Comparison of ENCODE assay signal across 19 mouse cellular contexts in the genomic region with DNA sequence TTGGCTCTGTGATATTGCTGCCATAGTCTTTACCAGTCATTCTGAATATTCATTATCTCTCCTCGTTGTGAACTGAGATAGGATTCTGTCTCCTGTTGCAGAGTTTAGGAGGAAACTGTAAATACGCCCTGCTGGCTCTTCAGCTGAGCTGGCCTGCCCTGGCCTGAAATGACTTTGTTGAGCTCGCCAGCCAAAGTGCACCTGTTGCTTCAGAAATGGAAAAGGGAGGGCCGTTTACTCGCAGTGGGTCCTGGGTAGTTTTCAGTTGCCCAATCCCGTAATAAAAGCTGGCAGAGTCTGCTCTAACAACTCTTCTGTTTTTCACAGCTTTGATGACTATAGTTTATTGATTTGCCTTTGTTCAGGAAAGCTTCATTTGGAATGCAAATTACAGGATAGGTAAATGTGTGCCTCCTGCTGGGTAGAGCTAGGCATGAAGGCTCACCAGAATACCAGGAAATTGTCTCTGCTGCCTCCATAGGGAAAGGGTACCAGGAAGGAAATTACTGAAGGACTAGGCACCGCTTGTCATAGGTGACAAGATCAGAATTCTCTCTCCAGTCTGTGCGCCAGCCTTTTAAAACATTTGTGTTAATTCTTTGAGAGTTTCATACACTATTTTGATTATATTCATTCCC. TPM values are rescaled to one million over a fixed set of nuclear protein-coding genes. Genes with fewer than 3 reads are reported as not detected.
DNase-seq lines count a peak whose midpoint lies in the region; ATAC-seq and TF ChIP-seq lines count a peak whose summit lies in the region.
"Had no signal": no experiment of that assay in that cellular context is flagged by ENCODE, and none has a peak within 500 bp of the region (broad histone marks: within the 10 kb centered on the region; RNA-seq: fewer than 3 reads in every experiment).

No protein-coding gene starts in this region.

- no peak for ATAC-seq in forebrain, embryonic 11.5 days (replicated peaks; ENCODE audit: low FRiP score)
- ATAC-seq in forebrain, embryonic 12.5 days (ENCODE audit: low FRiP score): no peak
- ATAC-seq in liver, postnatal 0 days: peak; percentile 92
- no peak for ATAC-seq in liver, embryonic 12.5 days
- no peak for ATAC-seq in stomach, postnatal 0 days (ENCODE audit: low FRiP score, low TSS enrichment)

- DNase-seq in forebrain, embryonic 11.5 days (ENCODE audit: low spot score): peak; percentile 37
- peak; percentile 51 for DNase-seq in liver, postnatal 0 days
- peak; percentile 88 for DNase-seq in large intestine, adult 2 months (ENCODE audit: low read depth, low spot score)
- no peak for DNase-seq in stomach, postnatal 0 days (ENCODE audit: low spot score)
- no peak for DNase-seq in right cerebral cortex, postnatal 25 days
- DNase-seq in kidney, adult 11 months: no peak
- DNase-seq: adrenal gland, postnatal 25 days; cerebellum, adult 9-11 months; heart, adult 18-20 months; kidney, adult 8-10 months; spleen, adult 18-20 months; thymus, postnatal 36 days had no signal

- H3K9me3 ChIP-seq in forebrain, embryonic 11.5 days (ENCODE audit: control insufficient read depth, low read length): no peaks in the 10 kb centered on the region
- no peaks in the 10 kb centered on the region for H3K9me3 ChIP-seq in forebrain, embryonic 12.5 days
- no peaks in the 10 kb centered on the region for H3K9me3 ChIP-seq in liver, postnatal 0 days (ENCODE audit: low read length)
- no peaks in the 10 kb centered on the region for H3K9me3 ChIP-seq in liver, embryonic 12.5 days (replicated peaks)
- no peaks in the 10 kb centered on the region for H3K9me3 ChIP-seq in stomach, postnatal 0 days (ENCODE audit: control insufficient read depth, low read length)
- H3K9me3 ChIP-seq: midbrain, embryonic 10.5 days; neural tube, embryonic 15.5 days had no signal

- no peaks in the 10 kb centered on the region for H3K36me3 ChIP-seq in forebrain, embryonic 11.5 days (ENCODE audit: control insufficient read depth, insufficient read depth, low read length)
- peaks cover 17% of the 10 kb centered on the region for H3K36me3 ChIP-seq in forebrain, embryonic 12.5 days (replicated peaks)
- peaks cover 4% of the 10 kb centered on the region; the same call in 1 of the 2 replicates for H3K36me3 ChIP-seq in liver, postnatal 0 days (replicated peaks; ENCODE audit: insufficient read depth, low read length)
- no peaks in the 10 kb centered on the region for H3K36me3 ChIP-seq in liver, embryonic 12.5 days
- no peaks in the 10 kb centered on the region for H3K36me3 ChIP-seq in stomach, postnatal 0 days (ENCODE audit: control insufficient read depth, insufficient read depth, low read length)

- H3K4me2 ChIP-seq in forebrain, embryonic 11.5 days (ENCODE audit: low read depth, low read length, severe bottlenecking): no peak overlapping the region
- H3K4me2 ChIP-seq in forebrain, embryonic 12.5 days: no peak overlapping the region
- H3K4me2 ChIP-seq in liver, postnatal 0 days (ENCODE audit: low read depth, low read length): no peak overlapping the region
- no peak overlapping the region for H3K4me2 ChIP-seq in liver, embryonic 12.5 days
- no peak overlapping the region for H3K4me2 ChIP-seq in stomach, postnatal 0 days (replicated peaks; ENCODE audit: low read depth)
- H3K4me2 ChIP-seq: hindbrain, embryonic 14.5 days; neural tube, embryonic 15.5 days had no signal

- H3K4me3 ChIP-seq in forebrain, embryonic 11.5 days (ENCODE audit: low read depth, low read length): no peak overlapping the region
- no peak overlapping the region for H3K4me3 ChIP-seq in forebrain, embryonic 12.5 days (replicated peaks)
- no peak overlapping the region for H3K4me3 ChIP-seq in liver, postnatal 0 days (ENCODE audit: low read depth, low read length)
- no peak overlapping the region for H3K4me3 ChIP-seq in liver, embryonic 12.5 days
- no peak overlapping the region for H3K4me3 ChIP-seq in stomach, postnatal 0 days (ENCODE audit: low read depth, low read length)
- H3K4me3 ChIP-seq: midbrain, embryonic 10.5 days; neural tube, embryonic 15.5 days had no signal

- no peaks in the 10 kb centered on the region for H3K4me1 ChIP-seq in forebrain, embryonic 11.5 days (replicated peaks; ENCODE audit: control insufficient read depth, insufficient read depth, low read length)
- no peaks in the 10 kb centered on the region; the same call in 1 of the 2 replicates for H3K4me1 ChIP-seq in forebrain, embryonic 12.5 days
- H3K4me1 ChIP-seq in liver, postnatal 0 days (ENCODE audit: insufficient read depth): no peaks in the 10 kb centered on the region
- H3K4me1 ChIP-seq in liver, embryonic 12.5 days: peaks cover 8% of the 10 kb centered on the region
- peaks cover 4% of the 10 kb centered on the region; the same call in 1 of the 2 replicates for H3K4me1 ChIP-seq in stomach, postnatal 0 days (replicated peaks; ENCODE audit: control insufficient read depth, insufficient read depth)
- H3K4me1 ChIP-seq: midbrain, embryonic 10.5 days had no signal

- 0 out of 2 replicates have a peak, but pooled peaks have one; percentile 11 for TF ChIP-seq CTCF in liver, postnatal 0 days (IDR thresholded peaks at IDR 0.05; ENCODE audit: low read depth)
- peak; percentile 40 for TF ChIP-seq CTCF in stomach, postnatal 0 days (IDR thresholded peaks at IDR 0.05; ENCODE audit: low read depth)

- no peaks in the 10 kb centered on the region for H3K27me3 ChIP-seq in forebrain, embryonic 11.5 days (ENCODE audit: control insufficient read depth, insufficient read depth, low read length)
- H3K27me3 ChIP-seq in forebrain, embryonic 12.5 days: no peaks in the 10 kb centered on the region
- H3K27me3 ChIP-seq in liver, postnatal 0 days (ENCODE audit: insufficient read depth, low read length): no peaks in the 10 kb centered on the region
- no peaks in the 10 kb centered on the region for H3K27me3 ChIP-seq in liver, embryonic 12.5 days (replicated peaks)
- H3K27me3 ChIP-seq in stomach, postnatal 0 days (ENCODE audit: control insufficient read depth, insufficient read depth, low read length): no peaks in the 10 kb centered on the region
- H3K27me3 ChIP-seq: neural tube, embryonic 15.5 days had no signal

- H3K27ac ChIP-seq in forebrain, embryonic 11.5 days (ENCODE audit: low read depth, low read length): no peak overlapping the region
- no peak overlapping the region for H3K27ac ChIP-seq in forebrain, embryonic 12.5 days
- peak overlapping the region; percentile 31; the same call in 1 of the 2 replicates for H3K27ac ChIP-seq in liver, postnatal 0 days (ENCODE audit: low read depth)
- no peak overlapping the region for H3K27ac ChIP-seq in liver, embryonic 12.5 days
- H3K27ac ChIP-seq in stomach, postnatal 0 days (replicated peaks): no peak overlapping the region
- H3K27ac ChIP-seq: hindbrain, embryonic 14.5 days; midbrain, embryonic 10.5 days; neural tube, embryonic 15.5 days had no signal

- no peak for TF ChIP-seq EP300 in liver, postnatal 0 days (IDR thresholded peaks at IDR 0.05; ENCODE audit: low read depth)
- no peak for TF ChIP-seq EP300 in stomach, postnatal 0 days (optimal IDR thresholded peaks at IDR 0.05)

- WGBS in forebrain, embryonic 11.5 days: 69% methylated on average over 8 of the region's 8 CpGs
- 67% methylated on average over 8 of the region's 8 CpGs for WGBS in forebrain, embryonic 12.5 days
- 48% methylated on average over 8 of the region's 8 CpGs for whole genome bisulfite sequencing in liver, postnatal 0 days (ENCODE audit: insufficient replicate concordance)
- 57% methylated on average over 8 of the region's 8 CpGs for WGBS in liver, embryonic 12.5 days (ENCODE audit: insufficient replicate concordance)
- WGBS in large intestine, adult 2 months: 37% methylated on average over 8 of the region's 8 CpGs
- whole genome bisulfite sequencing in stomach, postnatal 0 days: 53% methylated on average over 8 of the region's 8 CpGs

- no peak overlapping the region for H3K9ac ChIP-seq in forebrain, embryonic 11.5 days (ENCODE audit: low read length)
- H3K9ac ChIP-seq in forebrain, embryonic 12.5 days: no peak overlapping the region
- no peak overlapping the region for H3K9ac ChIP-seq in liver, postnatal 0 days (replicated peaks)
- no peak overlapping the region for H3K9ac ChIP-seq in liver, embryonic 12.5 days
- H3K9ac ChIP-seq in stomach, postnatal 0 days (ENCODE audit: low read length): no peak overlapping the region
- H3K9ac ChIP-seq: hindbrain, embryonic 14.5 days; neural tube, embryonic 15.5 days had no signal

RNA-seq across cellular contexts. Expression of a gene that starts 30.3 kb away (rescaled TPM):
- 28.9 and 31.3 TPM in 2 replicates for polyA plus RNA-seq in forebrain, embryonic 11.5 days (2014; fragmentation: Nextera tagmentation; extraction: Ambion mirVana)
- polyA plus RNA-seq in forebrain, embryonic 12.5 days (2016; fragmentation: Nextera tagmentation; extraction: Ambion mirVana): 23.3 and 30.8 TPM in 2 replicates
- 3.0 and 3.7 TPM in 2 replicates for polyA plus RNA-seq in liver, postnatal 0 days (2015; fragmentation: Nextera tagmentation; extraction: Ambion mirVana)
- 6.5 and 6.9 TPM in 2 replicates for polyA plus RNA-seq in liver, embryonic 12.5 days (2016; fragmentation: Nextera tagmentation; extraction: Ambion mirVana)
- polyA plus RNA-seq in large intestine, adult 2 months (2012; rRNA removed): 52.4 and 52.6 TPM in 2 replicates
- 7.6 and 9.2 TPM in 2 replicates for polyA plus RNA-seq in stomach, postnatal 0 days (2015; fragmentation: Nextera tagmentation; extraction: Ambion mirVana)

RNA-seq across cellular contexts. Expression of a gene that starts 50.6 kb away (rescaled TPM):
- polyA plus RNA-seq in forebrain, embryonic 11.5 days (2014; fragmentation: Nextera tagmentation; extraction: Ambion mirVana): not detected in 2 replicates
- 0.15 and 0.31 TPM in 2 replicates for polyA plus RNA-seq in forebrain, embryonic 12.5 days (2016; fragmentation: Nextera tagmentation; extraction: Ambion mirVana)
- polyA plus RNA-seq in liver, postnatal 0 days (2015; fragmentation: Nextera tagmentation; extraction: Ambion mirVana): 0.49 and 0.76 TPM in 2 replicates
- 0.19 TPM in 1 of 2 replicates, not detected in the other for polyA plus RNA-seq in liver, embryonic 12.5 days (2016; fragmentation: Nextera tagmentation; extraction: Ambion mirVana)
- not detected in 2 replicates for polyA plus RNA-seq in large intestine, adult 2 months (2012; rRNA removed)
- polyA plus RNA-seq in stomach, postnatal 0 days (2015; fragmentation: Nextera tagmentation; extraction: Ambion mirVana): not detected in 2 replicates
- polyA plus RNA-seq: limb, embryonic 11.5 days; stomach, embryonic 16.5 days had no signal

RNA-seq across cellular contexts. Expression of a gene that starts 57.4 kb away (rescaled TPM):
- 277 and 297 TPM in 2 replicates for polyA plus RNA-seq in forebrain, embryonic 11.5 days (2014; fragmentation: Nextera tagmentation; extraction: Ambion mirVana)
- 229 and 241 TPM in 2 replicates for polyA plus RNA-seq in forebrain, embryonic 12.5 days (2016; fragmentation: Nextera tagmentation; extraction: Ambion mirVana)
- 136 and 143 TPM in 2 replicates for polyA plus RNA-seq in liver, postnatal 0 days (2015; fragmentation: Nextera tagmentation; extraction: Ambion mirVana)
- polyA plus RNA-seq in liver, embryonic 12.5 days (2016; fragmentation: Nextera tagmentation; extraction: Ambion mirVana): 213 and 222 TPM in 2 replicates
- 86.3 and 92.7 TPM in 2 replicates for polyA plus RNA-seq in large intestine, adult 2 months (2012; rRNA removed)
- polyA plus RNA-seq in stomach, postnatal 0 days (2015; fragmentation: Nextera tagmentation; extraction: Ambion mirVana): 159 and 166 TPM in 2 replicates

Comparison
In these comparisons a context has a peak if more than half of its experiments do, and no peak if none do; other contexts are left out.
1. DNase-seq: peak in forebrain, embryonic 11.5 days (single experiment), liver, postnatal 0 days (single experiment) and large intestine, adult 2 months (single experiment); none in stomach, postnatal 0 days (single experiment), right cerebral cortex, postnatal 25 days (single experiment) and kidney, adult 11 months (single experiment).